Mouse (Mus musculus) lung, postnatal 10 days (tissue): Measurements from ENCODE around the gene Musk.

Experiments
- DNase-seq: peaks from one replicate; pipeline ENCODE4 v3.0.0; 2021

The Musk gene

GRCm38 (mm10) chr4:58317536-58317935 lies 31.8 kb downstream of the Musk start:
- no peak for DNase-seq

- no peak for DNase-seq
These were observed 34.5 kb downstream of the Musk start for GRCm38 (mm10) chr4:58320293-58320692.

DNA sequence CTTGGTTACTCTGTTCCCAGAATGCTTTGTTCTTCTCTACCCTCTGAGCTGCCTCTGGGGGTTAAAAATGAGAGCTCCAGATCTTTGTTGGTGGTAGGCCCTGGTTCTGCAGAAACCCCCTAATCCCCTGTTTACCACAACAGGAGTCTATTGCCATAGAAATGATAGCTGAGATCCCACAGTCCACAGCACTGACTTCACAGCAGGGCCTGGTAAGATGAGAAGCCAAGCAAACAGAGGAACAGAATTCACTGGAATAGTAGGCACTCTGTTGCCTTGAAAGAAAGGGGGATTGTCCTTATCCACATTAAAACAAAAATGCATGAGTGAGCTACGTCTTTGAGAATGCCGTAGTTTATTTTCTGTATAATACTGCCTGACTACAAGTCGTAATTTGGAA lies 41.0 kb downstream of the Musk start:
- no peak for DNase-seq

- peak; percentile 11 for DNase-seq
These were observed 42.5 kb downstream of the Musk start for GRCm38 (mm10) chr4:58328231-58328630.

GRCm38 (mm10) chr4:58330016-58330415 lies 44.3 kb downstream of the Musk start:
- DNase-seq: no peak

DNA sequence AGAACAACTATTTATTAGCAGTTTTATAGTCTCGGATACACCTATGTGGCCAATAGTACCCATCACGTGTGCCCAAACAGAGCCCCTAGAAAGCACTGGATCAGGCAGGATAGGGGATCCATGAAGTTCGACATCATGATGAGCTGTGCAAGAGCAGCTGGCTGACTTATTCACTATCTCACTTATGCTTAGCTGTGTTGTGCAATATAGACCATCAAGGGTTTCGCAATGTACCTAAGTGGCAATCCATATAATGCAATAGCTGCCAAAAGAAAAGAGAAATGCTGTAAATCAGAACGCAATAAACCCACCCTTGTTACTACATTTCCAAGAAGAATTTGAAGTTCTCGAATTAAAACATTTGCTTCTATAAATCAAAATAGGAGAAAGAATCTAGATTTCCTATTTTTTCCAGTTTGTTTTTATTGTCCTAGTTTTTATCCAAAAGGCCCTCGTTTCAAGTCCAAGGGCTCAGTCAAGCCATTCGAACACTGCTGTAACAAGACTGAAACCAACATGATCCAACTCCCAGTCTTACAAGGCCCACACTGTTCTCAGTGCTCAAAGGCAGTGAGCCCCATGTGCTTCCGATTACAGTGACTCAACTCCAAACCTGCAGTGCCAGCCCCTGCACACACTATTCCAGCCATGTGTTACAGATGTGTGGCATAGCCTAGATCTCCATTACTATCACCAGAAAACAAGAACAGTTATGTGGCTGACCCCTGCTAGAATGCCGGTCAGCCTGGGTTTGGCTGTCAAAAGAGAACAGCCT lies 45.3 kb downstream of the Musk start:
- DNase-seq: no peak

GRCm38 (mm10) chr4:58332394-58332793 lies 46.6 kb downstream of the Musk start:
- no peak for DNase-seq

GRCm38 (mm10) chr4:58336227-58336626 lies 50.5 kb downstream of the Musk start:
- DNase-seq: no peak

DNA sequence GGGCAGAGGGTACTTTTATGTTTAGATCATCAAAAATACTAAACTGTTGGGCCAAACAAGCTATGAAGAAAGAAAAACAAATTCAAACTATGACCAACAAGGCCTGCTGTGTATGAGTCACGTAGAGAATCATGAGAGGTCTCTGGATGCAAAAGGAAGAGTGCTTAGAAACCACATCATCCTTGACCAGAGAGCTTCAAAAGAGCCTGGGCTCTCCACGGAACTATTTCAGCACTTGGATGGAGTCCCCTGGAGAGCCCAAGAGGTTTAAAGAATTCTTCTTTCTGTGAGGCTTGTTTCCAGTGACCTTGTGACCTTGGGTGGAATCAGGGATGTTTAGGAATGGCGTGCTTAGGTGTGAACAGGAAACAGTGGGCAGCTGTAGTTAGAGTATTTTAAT lies 53.5 kb downstream of the Musk start:
- DNase-seq: no peak

DNA sequence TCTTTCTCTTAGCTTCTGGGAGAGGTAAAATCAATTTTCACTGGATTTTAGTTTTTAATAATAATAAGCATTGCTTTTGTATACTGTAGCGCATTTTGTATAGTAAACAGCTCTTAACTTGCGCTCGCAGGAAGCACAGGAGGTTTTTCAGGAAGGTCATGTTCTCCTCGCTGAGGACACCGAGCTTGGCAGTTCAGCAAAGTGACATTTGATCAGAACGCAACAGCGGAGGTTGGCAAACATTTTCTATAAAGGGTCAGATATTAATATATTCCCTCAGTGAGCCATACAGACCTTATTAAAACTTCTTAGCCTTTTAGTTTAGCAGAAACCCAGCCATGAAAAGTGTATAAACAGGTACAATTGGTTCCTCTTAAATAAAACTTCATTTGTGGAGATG lies 64.4 kb downstream of the Musk start:
- DNase-seq: no peak

DNA sequence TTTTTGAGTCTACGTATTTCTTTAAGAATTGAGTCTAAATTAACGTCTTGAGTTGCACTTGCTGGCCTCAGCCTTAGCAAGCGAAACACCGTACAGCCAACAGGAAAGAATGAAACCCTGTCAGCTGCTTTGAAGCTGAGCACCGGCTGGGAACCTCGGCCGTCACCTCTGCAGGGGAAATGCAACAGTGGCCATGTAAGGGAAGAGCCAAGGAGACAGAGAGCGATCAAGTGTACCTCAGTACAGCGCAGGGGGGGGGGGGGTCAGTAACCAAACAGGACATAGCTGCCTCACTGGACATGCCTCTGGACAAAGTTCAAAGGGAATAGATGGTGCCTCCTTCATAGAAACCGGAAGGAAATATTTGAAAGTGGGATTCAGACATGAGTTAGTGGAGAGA lies 65.4 kb downstream of the Musk start:
- no peak for DNase-seq

DNA sequence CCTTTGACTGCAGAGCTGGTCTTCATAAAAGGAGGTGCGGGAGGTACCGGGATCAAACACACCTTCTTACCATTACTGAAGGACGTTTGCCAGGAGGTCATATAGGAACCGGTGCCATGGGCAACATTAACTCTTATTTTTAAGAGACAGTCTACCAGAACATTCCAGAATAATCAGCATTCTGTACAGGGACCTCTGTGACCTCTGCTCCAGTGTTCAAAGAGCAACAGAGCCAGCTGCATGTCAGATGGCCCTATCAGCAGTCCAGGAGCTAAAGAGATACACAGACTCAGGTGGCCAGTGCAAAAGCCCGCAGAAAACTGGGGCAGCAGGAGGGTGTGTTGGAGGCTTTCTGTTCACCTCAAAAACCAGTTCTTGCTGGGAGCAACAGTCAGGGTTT lies 65.8 kb downstream of the Musk start:
- DNase-seq: no peak

DNA sequence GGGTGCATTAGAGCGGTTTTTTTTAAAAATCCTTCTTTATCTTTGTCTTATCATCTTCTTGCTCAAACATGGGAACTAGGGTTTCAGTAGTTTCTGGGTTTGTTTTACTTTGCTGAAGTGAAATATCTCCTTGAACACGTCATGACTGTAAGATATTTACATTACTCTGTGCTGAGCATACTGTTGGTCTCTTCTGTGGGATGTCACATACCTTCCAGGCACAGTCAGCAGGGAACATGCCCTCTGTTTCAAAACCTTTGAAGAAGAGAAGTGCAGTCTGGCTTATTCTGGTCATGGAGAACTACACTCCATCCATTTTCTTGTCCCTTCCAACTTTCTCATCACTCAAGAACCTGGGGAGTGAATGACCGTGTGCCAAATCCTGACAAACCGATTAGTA lies 73.2 kb downstream of the Musk start:
- DNase-seq: no peak

GRCm38 (mm10) chr4:58365321-58365720 lies 79.6 kb downstream of the Musk start:
- no peak for DNase-seq

DNA sequence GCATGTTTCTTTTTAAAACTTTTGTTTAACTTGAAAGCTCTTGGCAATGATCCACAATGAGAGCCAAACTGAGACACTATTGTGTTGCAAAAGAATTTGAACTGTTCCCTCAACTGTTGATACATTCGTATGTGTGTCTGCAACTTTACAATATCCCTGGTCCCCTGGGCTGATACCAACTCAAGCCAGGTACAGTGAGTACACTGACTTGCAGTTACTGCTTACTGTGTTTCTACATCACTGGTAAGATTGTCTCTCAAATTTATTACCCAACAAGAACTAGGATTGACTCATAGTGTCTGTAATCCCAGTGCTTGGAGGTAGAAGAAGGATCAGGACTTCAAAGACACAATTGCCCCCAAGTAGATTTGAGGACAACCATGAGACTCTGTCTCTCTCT lies 85.3 kb downstream of the Musk start:
- DNase-seq: no peak

- no peak for DNase-seq
These were observed 87.8 kb downstream of the Musk start for GRCm38 (mm10) chr4:58373599-58373998.

GRCm38 (mm10) chr4:58374141-58374870 lies 88.5 kb downstream of the Musk start:
- peak; percentile 27 for DNase-seq

GRCm38 (mm10) chr4:58379186-58379585 lies 93.4 kb downstream of the Musk start:
- DNase-seq: no peak

DNA sequence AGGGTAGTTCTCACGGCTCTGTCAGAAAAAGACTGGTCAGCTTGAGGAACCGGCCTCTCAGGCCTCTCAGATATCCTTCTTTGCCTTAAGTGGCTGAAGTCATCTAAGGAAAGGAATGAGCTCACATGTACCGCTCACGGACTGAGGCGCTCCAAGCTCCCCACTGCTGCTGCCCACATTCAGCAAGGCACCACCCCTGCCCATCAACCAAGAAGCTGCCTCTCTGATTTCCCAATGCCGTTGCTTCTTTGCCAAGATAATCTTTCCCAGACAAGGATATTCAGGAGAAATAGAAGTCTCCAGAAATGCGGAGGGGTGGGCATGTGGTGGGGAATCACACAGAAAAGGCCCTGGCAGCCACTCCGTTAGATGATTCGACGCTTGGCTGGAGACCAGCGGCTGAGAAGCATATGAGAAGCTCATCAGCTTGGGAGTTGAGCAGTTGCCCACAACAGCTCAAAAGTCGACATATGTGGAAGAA lies 115.1 kb downstream of the Musk start:
- DNase-seq: peak; percentile 68

DNA sequence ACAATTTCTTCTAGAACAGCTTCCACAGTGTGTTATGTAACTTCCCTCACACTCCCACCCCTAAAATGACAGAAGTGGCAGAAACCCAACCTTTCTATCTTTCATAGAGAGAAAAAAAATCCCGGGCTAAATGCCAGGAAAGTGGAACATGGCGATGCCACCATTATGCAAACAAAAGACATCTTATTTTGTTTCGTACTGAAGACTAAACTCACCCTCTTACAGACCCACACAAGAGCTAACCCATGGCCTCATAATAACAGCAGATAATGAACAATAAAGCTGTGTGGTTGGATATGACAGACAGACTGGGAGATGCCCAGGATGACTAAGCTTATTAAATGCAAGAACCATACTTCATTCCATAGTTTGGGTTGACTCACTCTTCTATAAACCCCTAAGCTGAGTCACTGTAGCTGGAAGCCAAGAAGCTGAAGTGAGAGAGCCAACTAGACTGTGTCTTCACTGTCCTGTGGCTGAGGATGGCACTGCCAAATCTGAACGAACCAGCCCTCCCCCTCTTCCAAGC lies 116.3 kb downstream of the Musk start:
- DNase-seq: peak; percentile 14

GRCm38 (mm10) chr4:58413188-58414185 lies 127.7 kb downstream of the Musk start:
- DNase-seq: peak; percentile 64

DNA sequence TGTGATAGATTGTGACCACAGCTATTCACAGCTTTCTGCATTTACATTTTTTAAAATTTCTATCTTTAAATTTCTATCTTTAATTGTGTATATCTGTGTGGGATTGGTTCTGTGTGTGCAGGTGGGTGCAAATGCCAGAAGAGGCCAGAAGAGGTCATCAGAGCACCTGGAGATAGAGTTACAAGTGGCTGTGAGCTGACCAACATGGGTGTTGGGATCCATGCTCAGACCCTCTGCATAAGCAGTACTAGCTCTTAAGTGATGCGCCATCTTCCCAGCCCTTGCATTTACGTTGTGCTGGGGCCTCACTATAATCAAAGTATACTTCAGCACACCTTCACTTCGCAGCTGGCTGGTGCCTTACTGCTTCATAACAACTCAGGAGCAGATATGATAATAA lies 129.8 kb downstream of the Musk start:
- no peak for DNase-seq

DNA sequence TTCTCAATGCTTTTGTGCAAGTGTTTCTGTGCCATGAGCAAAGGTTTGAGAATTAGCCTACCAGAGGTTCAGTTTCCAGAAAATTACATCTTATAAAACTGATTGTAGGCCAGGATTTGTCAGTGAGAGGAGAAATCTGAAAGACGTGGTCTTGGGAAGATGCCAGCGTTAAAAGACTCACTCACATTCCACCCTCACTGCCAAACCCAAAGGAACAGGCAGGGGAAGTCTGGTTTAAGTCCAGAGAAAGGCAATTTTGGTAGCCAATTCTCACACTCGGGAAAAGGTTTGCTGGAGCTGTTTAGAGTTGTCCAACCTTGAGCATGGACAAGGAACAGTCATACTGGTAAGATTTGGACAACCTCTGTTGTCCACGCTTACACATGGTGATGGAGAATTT lies 131.6 kb downstream of the Musk start:
- DNase-seq: peak; percentile 52
